In the genomic region with DNA sequence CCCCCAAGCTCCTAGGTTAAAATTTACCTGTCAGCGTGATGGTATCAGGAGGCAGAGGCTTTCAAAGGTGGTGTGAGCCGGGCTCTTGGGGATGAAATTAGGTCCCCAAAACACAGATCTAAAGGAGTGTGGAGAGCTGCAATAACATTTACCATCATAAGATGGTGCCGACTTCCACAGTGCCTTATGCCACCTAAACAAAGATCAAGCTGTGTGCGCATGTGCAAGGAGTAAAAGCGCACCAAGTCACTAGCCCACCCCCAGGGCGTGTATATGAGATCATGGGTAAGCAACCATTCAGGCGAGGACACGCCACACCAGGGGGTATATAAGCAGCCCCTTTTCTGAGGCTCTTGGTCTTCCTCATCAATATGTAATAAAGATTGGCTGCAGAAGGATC, we compare ENCODE assay signal across 12 mouse cellular contexts. TPM values are rescaled to one million over a fixed set of nuclear protein-coding genes. Genes with fewer than 3 reads are reported as not detected.
A peak's percentile ranks its signal among the peaks of the same experiment; 100 is the strongest.
DNase-seq lines count a peak whose midpoint lies in the region; ATAC-seq lines count a peak whose summit lies in the region.
"Not testable (repeated sequence)": the region's sequence is repeated elsewhere in the genome, so short reads cannot be mapped to it uniquely, and the experiment has no call there.
"Had no signal": no experiment of that assay in that cellular context is flagged by ENCODE, and none has a peak within 500 bp of the region (broad histone marks: within the 10 kb centered on the region; RNA-seq: fewer than 3 reads in every experiment).

No protein-coding gene starts in this region.

- 0 out of 2 replicates have a peak, but pooled peaks have one; percentile 35 for ATAC-seq in hindbrain, embryonic 12.5 days (ENCODE audit: low FRiP score)
- ATAC-seq in hindbrain, embryonic 15.5 days (ENCODE audit: low FRiP score, low read depth); midbrain, embryonic 13.5 days; midbrain, embryonic 16.5 days; neural tube, embryonic 14.5 days (ENCODE audit: low read depth): not testable (repeated sequence)

- not testable (repeated sequence) for H3K4me2 ChIP-seq in hindbrain, embryonic 12.5 days (replicated peaks); midbrain, embryonic 13.5 days (replicated peaks); midbrain, embryonic 16.5 days (ENCODE audit: low read length); neural tube, embryonic 14.5 days (ENCODE audit: low read depth, low read length)
- H3K4me2 ChIP-seq in hindbrain, embryonic 15.5 days: 0 out of 2 replicates have a peak overlapping the region, but pooled peaks have one; percentile 24

- not testable (repeated sequence) for H3K4me1 ChIP-seq in hindbrain, embryonic 12.5 days; hindbrain, embryonic 15.5 days (replicated peaks); midbrain, embryonic 13.5 days (replicated peaks); midbrain, embryonic 16.5 days (ENCODE audit: control insufficient read depth, insufficient read depth, low read length); neural tube, embryonic 14.5 days (ENCODE audit: control insufficient read depth, insufficient read depth, low read length)

- peak overlapping the region; percentile 27 for H3K4me3 ChIP-seq in hindbrain, embryonic 12.5 days
- H3K4me3 ChIP-seq in hindbrain, embryonic 15.5 days: peak overlapping the region; percentile 35
- H3K4me3 ChIP-seq in midbrain, embryonic 13.5 days (replicated peaks): 0 out of 2 replicates have a peak overlapping the region, but pooled peaks have one; percentile 24
- H3K4me3 ChIP-seq in midbrain, embryonic 16.5 days (ENCODE audit: low read depth, low read length): peak overlapping the region; percentile 26
- peak overlapping the region; percentile 10 for H3K4me3 ChIP-seq in neural tube, embryonic 14.5 days (ENCODE audit: low read depth, low read length)

- peak; percentile 26 for DNase-seq in cerebellum, adult 11-12 months
- DNase-seq in cerebellum, adult 9-11 months: peak; percentile 18

- H3K36me3 ChIP-seq in hindbrain, embryonic 12.5 days; hindbrain, embryonic 15.5 days; midbrain, embryonic 13.5 days; midbrain, embryonic 16.5 days (ENCODE audit: control insufficient read depth, insufficient read depth, low read length); neural tube, embryonic 14.5 days (ENCODE audit: control insufficient read depth, insufficient read depth, low read length): not testable (repeated sequence)

- H3K9ac ChIP-seq in hindbrain, embryonic 12.5 days; hindbrain, embryonic 15.5 days; midbrain, embryonic 13.5 days (replicated peaks); midbrain, embryonic 16.5 days (ENCODE audit: low read depth, low read length); neural tube, embryonic 14.5 days (replicated peaks; ENCODE audit: low read depth, low read length): not testable (repeated sequence)

- not testable (repeated sequence) for H3K9me3 ChIP-seq in hindbrain, embryonic 12.5 days (replicated peaks); hindbrain, embryonic 15.5 days; midbrain, embryonic 13.5 days; midbrain, embryonic 16.5 days (replicated peaks; ENCODE audit: control insufficient read depth, low read length, poor library complexity, severe bottlenecking); neural tube, embryonic 14.5 days (ENCODE audit: control insufficient read depth, low read length)

- WGBS in hindbrain, embryonic 12.5 days: 92% methylated on average over 8 of the region's 8 CpGs
- WGBS in hindbrain, embryonic 15.5 days: 90% methylated on average over 8 of the region's 8 CpGs
- WGBS in midbrain, embryonic 13.5 days: 92% methylated on average over 8 of the region's 8 CpGs
- 88% methylated on average over 8 of the region's 8 CpGs for WGBS in midbrain, embryonic 16.5 days
- WGBS in neural tube, embryonic 14.5 days: 89% methylated on average over 8 of the region's 8 CpGs

- peak overlapping the region; percentile 74; the same call in 1 of the 2 replicates for H3K27ac ChIP-seq in hindbrain, embryonic 12.5 days
- H3K27ac ChIP-seq in hindbrain, embryonic 15.5 days (replicated peaks): peak overlapping the region; percentile 71
- not testable (repeated sequence) for H3K27ac ChIP-seq in midbrain, embryonic 13.5 days; neural tube, embryonic 14.5 days (ENCODE audit: low read depth, low read length)
- H3K27ac ChIP-seq in midbrain, embryonic 16.5 days (ENCODE audit: low read length): 0 out of 2 replicates have a peak overlapping the region, but pooled peaks have one; percentile 22

- H3K27me3 ChIP-seq in hindbrain, embryonic 12.5 days; hindbrain, embryonic 15.5 days; midbrain, embryonic 13.5 days; midbrain, embryonic 16.5 days (ENCODE audit: control insufficient read depth, insufficient read depth, low read depth, low read length); neural tube, embryonic 14.5 days (ENCODE audit: control insufficient read depth, insufficient read depth, low read length): not testable (repeated sequence)

RNA-seq across cellular contexts. Expression of a gene that starts 29.6 kb away (rescaled TPM):
- not detected in 2 replicates for polyA plus RNA-seq in hindbrain, embryonic 12.5 days (2016; fragmentation: Nextera tagmentation; extraction: Ambion mirVana)
- 0.17 TPM in 1 of 2 replicates, not detected in the other for polyA plus RNA-seq in hindbrain, embryonic 15.5 days (2015; fragmentation: Nextera tagmentation; extraction: Ambion mirVana)
- 0.34 and 0.45 TPM in 2 replicates for polyA plus RNA-seq in midbrain, embryonic 13.5 days (2015; fragmentation: Nextera tagmentation; extraction: Ambion mirVana)
- polyA plus RNA-seq in midbrain, embryonic 16.5 days (2015; fragmentation: Nextera tagmentation; extraction: Ambion mirVana): 0.16 and 0.25 TPM in 2 replicates
- polyA plus RNA-seq in neural tube, embryonic 14.5 days (2014; fragmentation: Nextera tagmentation; extraction: Ambion mirVana): 0.18 and 0.20 TPM in 2 replicates
- polyA plus RNA-seq: embryonic facial prominence, embryonic 11.5 days; forebrain, embryonic 10.5 days; forebrain, embryonic 14.5 days; heart, embryonic 12.5 days; hindbrain, embryonic 10.5 days had no signal

RNA-seq across cellular contexts. Expression of a gene that starts 47.8 kb away (rescaled TPM):
- 7.0 and 7.6 TPM in 2 replicates for polyA plus RNA-seq in hindbrain, embryonic 12.5 days (2016; fragmentation: Nextera tagmentation; extraction: Ambion mirVana)
- polyA plus RNA-seq in hindbrain, embryonic 15.5 days (2015; fragmentation: Nextera tagmentation; extraction: Ambion mirVana): 9.3 and 10.8 TPM in 2 replicates
- 5.4 and 8.2 TPM in 2 replicates for polyA plus RNA-seq in midbrain, embryonic 13.5 days (2015; fragmentation: Nextera tagmentation; extraction: Ambion mirVana)
- polyA plus RNA-seq in midbrain, embryonic 16.5 days (2015; fragmentation: Nextera tagmentation; extraction: Ambion mirVana): 8.0 and 8.9 TPM in 2 replicates
- polyA plus RNA-seq in neural tube, embryonic 14.5 days (2014; fragmentation: Nextera tagmentation; extraction: Ambion mirVana): 8.1 and 9.2 TPM in 2 replicates
